Mouse (Mus musculus) midbrain, embryonic 15.5 days (tissue): Measurements from ENCODE around the gene Hnrnpl. TPM values are rescaled to one million over a fixed set of nuclear protein-coding genes. Genes with fewer than 3 reads are reported as not detected.

ENCODE experiments used
- ATAC-seq: fragments of 200-750 bp; cut with Nextera tagmentation; replicated peaks from 2 replicates; pipeline ENCODE4 v1.8.0; 2017; ENCODE audit warnings: moderate TSS enrichment
- H3K27ac ChIP-seq: fragments of 300-500 bp; sonication (generic); 2 replicates; pipeline ENCODE4 v1.5.1; 2015; ENCODE audit warnings: mild to moderate bottlenecking, inconsistent platforms
- H3K27me3 ChIP-seq: fragments of 300-500 bp; sonication (generic); replicated peaks from 2 replicates; pipeline ENCODE4 v1.6.1; 2015; ENCODE audit warnings: inconsistent platforms
- H3K36me3 ChIP-seq: fragments of 300-500 bp; sonication (generic); replicated peaks from 2 replicates; pipeline ENCODE4 v1.6.1; 2015; ENCODE audit warnings: inconsistent platforms
- H3K4me1 ChIP-seq: fragments of 300-500 bp; sonication (generic); 2 replicates; pipeline ENCODE4 v1.6.1; 2015; ENCODE audit warnings: inconsistent platforms
- H3K4me2 ChIP-seq: fragments of 300-500 bp; sonication (generic); 2 replicates; pipeline ENCODE4 v1.6.1; 2015; ENCODE audit warnings: inconsistent platforms, mild to moderate bottlenecking, moderate library complexity
- H3K4me3 ChIP-seq: fragments of 300-500 bp; sonication (generic); 2 replicates; pipeline ENCODE4 v1.5.1; 2015; ENCODE audit warnings: mild to moderate bottlenecking, inconsistent platforms
- H3K9ac ChIP-seq: fragments of 300-500 bp; sonication (generic); 2 replicates; pipeline ENCODE4 v1.6.1; 2015; ENCODE audit warnings: mild to moderate bottlenecking, inconsistent platforms
- H3K9me3 ChIP-seq: fragments of 300-500 bp; sonication (generic); 2 replicates; pipeline ENCODE4 v1.6.1; 2016; ENCODE audit warnings: inconsistent platforms
- WGBS: fragments of 180-500 bp; shearing (Covaris S2); methylation state at CpG from one replicate; pipeline ENCODE4 v1.1.7; 2015; ENCODE audit warnings: mixed read lengths; 5-methylcytosine and 5-hydroxymethylcytosine counted together
- polyA plus RNA-seq: library from polyadenylated mRNA; unstranded; fragments of >200 nt; fragmentation: Nextera tagmentation; extraction: Ambion mirVana; gene quantifications from 2 replicates; pipeline ENCODE4 v1.2.1, GENCODE M21; 2015

Hnrnpl gene
- polyA plus RNA-seq, 1 experiment from 2014 or later = 175 TPM

DNA sequence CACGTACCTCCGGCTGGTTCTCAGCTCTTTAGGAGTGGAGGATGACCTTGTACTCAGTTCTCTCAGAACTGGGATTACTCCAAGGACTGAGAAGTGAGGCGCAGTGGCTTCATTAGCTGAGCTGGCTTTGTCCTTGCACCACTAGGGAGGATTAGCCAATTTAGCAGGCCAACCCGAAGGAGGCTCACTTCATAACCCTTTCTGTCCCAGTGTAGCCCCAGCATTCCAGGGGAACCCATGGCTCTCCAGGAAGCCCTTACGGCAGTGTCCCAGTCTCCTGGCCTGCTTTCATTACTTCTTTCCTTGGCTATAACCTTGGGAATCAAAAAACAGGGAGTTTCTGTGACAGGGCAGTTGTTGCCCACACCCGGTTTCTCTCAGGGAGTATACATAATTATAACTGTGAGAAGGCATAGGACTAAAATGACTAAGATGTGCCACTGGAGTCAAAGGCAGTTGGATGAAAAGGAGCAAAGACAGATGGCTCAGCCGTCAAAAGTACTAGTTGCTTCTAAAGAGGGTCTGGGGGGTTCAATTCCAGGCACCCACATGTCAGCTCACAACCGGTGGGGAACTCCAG, 610 bp upstream of the Hnrnpl start:
- WGBS = 18% methylated on average over 8 of the region's 8 CpGs
- Histone ChIP-seq H3K4me3 (peak overlapping the region; percentile 75), H3K4me2 (peak overlapping the region; percentile 98), H3K4me1 (peaks cover 25% of the 10 kb centered on the region), H3K9ac (peak overlapping the region; percentile 82), H3K27ac (peak overlapping the region; percentile 99), H3K27me3 (no peaks in the 10 kb centered on the region), H3K36me3 (no peaks in the 10 kb centered on the region), H3K9me3 (no peaks in the 10 kb centered on the region)
- ATAC-seq = no peak

DNA sequence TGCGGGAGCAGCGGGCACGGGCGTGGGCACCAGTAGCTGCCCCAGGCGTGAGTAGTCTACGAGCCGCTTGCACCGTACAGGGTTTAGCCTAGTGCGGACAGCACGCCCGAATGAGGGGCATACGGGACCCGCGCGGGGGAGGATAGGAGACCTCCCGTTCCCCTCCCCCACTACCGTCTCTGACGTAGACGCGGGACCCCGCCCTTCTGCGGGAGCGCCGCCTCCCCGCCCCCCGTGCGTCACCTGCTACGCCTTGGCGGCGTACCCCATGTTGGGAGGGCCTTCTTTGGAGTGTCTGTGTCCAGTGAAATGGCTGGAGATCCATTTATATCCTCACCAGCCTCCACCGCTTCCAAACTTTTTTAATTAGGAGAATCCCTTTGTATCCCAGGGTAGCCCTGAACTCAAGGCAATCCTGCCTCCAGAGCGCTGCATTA, 634 bp downstream of the Hnrnpl start:
- peak; percentile 58 for ATAC-seq
- Histone ChIP-seq H3K9me3 (no peaks in the 10 kb centered on the region), H3K27ac (peak overlapping the region; percentile 99), H3K4me2 (peak overlapping the region; percentile 98), H3K9ac (peak overlapping the region; percentile 82), H3K4me3 (peak overlapping the region; percentile 75), H3K27me3 (no peaks in the 10 kb centered on the region), H3K36me3 (peaks cover 8% of the 10 kb centered on the region), H3K4me1 (peaks cover 36% of the 10 kb centered on the region)
- WGBS = under 1% methylated on average over 26 of the region's 32 CpGs

DNA sequence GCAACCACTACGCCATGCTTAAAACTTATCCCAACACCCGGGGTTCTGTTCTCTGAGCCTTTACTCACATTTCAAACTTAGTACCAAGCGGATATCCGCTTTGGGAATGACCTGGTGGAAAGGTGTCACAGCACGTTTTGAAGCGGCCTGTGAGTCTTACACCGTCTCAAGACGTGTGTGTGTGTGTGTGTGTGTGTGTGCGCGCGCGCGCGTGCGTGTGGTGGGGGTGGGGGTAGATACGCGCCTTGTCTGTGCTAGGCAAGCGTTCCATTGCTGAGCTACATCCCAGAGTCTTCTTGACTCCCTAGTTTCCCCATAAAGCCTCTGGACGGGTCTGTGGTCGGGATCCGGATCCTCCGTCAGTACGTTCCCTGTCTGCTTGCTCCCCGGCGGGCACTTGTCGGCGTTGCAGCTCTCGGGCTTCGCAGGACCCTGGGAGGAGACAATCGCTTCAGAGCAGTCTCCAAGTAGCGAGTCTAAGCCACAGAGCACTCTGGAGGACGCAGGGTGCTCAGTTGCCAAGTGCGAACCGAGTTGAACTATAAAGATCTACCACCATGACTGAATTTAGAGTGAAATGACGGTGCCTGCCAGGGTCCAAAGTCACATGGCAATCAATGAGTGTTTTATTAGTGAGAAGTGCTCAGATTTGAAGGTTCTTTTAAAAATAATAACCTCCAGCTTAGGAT, 1.2 kb downstream of the Hnrnpl start:
- WGBS = under 1% methylated on average over 35 of the region's 35 CpGs
- peak; percentile 34 for ATAC-seq
- Histone ChIP-seq H3K4me1 (peaks cover 36% of the 10 kb centered on the region), H3K9me3 (no peaks in the 10 kb centered on the region), H3K27ac (peak overlapping the region; percentile 99), H3K9ac (peak overlapping the region; percentile 82), H3K27me3 (no peaks in the 10 kb centered on the region), H3K4me2 (peak overlapping the region; percentile 98), H3K4me3 (peak overlapping the region; percentile 75), H3K36me3 (peaks cover 14% of the 10 kb centered on the region)

DNA sequence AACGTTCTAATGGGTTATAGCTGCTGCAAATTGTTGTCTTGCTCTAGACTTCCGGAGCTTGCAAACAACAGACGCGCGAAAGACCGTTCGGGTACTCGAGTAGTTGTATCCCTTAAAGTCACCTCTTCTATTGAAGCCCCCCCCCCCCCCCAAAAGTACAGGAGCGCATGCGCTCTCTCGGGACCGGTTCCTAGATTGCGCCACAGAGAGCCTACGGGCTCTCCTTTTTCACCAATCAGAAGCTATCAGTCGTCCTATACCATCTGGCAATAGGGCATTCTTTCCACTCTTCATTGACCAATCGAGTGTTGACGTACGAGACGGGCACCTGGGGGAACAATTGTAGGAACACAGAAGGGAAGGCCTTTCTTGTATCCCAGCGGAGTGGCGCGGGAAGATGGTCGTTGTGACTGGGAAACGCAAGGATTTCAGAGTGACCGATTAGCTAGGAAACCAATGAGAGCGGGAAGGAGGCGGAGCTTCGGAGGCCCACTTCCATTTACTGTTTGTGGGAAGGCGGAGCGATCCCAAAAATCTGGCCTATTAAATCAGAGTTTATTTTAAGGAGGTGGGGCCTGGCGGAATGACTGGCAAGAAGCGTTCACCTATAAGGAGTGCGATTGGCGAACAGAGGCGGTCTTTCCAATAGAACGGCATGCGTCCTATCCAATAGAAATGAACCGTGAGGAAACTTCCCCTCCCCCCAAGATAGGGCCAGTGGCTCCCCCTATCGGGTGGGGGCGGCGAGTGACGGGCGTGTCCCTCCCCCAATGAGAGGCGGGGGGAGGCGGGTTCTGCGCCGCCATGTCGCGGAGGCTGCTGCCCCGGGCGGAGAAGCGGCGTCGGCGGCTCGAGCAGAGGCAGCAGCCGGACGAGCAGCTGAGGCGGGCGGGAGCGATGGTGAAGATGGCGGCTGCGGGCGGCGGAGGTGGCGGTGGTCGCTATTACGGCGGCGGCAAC, 2.0 kb downstream of the Hnrnpl start:
- ATAC-seq = peak; percentile 93
- WGBS = under 1% methylated on average over 60 of the region's 70 CpGs
- H3K36me3 ChIP-seq = peaks cover 22% of the 10 kb centered on the region

DNA sequence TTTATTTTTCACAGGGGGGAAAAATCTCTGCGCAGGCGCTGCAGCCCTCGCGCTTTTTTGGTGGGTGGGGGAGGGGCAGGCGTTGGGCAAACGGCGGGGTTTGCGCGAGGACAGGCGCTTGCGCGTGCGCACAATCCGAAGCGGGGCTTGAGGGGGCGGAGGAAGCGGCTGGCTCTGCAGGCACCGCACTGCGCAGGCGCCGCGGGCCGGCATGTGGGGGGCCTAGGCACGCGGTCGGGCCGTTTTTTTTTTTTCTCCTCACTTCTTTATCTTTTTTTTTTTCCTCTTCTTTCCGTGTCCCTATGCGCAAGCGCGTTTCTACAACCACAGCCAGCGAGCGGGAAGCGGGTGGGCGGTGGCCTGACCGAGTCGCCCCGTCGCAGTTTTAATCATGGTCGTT, 2.9 kb downstream of the Hnrnpl start:
- peak; percentile 41 for ATAC-seq
- peaks cover 31% of the 10 kb centered on the region for H3K36me3 ChIP-seq
- peak overlapping the region; percentile 77 for H3K4me2 ChIP-seq
- H3K4me1 ChIP-seq = peaks cover 42% of the 10 kb centered on the region
- peak overlapping the region; percentile 97 for H3K27ac ChIP-seq
- under 1% methylated on average over 30 of the region's 40 CpGs for WGBS
- H3K4me3 ChIP-seq = peak overlapping the region; percentile 75
- H3K9ac ChIP-seq = peak overlapping the region; percentile 84
- H3K27me3 ChIP-seq = no peaks in the 10 kb centered on the region
- H3K9me3 ChIP-seq = no peaks in the 10 kb centered on the region

More for the DNA sequence above, 2.0 kb downstream of the Hnrnpl start:
- H3K27me3 ChIP-seq = no peaks in the 10 kb centered on the region
- no peaks in the 10 kb centered on the region for H3K9me3 ChIP-seq
- H3K4me3 ChIP-seq = peak overlapping the region; percentile 75
- H3K9ac ChIP-seq = peak overlapping the region; percentile 84
- peaks cover 36% of the 10 kb centered on the region for H3K4me1 ChIP-seq
- peak overlapping the region; percentile 98 for H3K4me2 ChIP-seq
- H3K27ac ChIP-seq = peak overlapping the region; percentile 99

DNA sequence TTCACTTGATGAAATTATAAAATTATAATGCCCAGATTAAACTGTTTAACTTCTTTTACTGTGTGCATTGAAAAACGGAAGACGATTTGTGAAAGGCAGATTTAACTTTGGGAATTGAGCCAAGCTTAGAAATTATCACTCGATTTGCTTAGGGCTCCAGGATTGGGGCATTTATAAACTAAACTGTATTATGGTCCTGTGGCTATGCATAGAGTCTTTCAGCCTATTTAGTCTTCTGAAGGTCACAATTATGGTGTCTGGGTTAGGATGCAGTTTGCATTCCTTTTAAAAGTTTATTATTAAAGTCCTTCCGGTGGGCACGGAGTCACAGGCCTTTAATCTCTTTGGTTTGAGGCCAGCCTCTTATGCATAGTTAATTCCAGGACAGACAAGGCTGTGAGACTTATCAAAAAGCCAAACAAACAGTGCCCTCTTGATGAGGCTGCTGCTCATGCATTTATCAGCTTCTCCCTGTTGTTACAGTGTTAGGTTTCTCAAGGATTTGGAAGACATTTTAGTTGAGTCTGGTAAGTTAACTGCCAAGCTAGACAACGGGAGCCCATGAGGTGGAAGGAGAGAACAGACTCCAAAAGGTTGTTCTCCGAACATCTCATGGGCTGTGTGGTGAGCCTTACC, 3.4 kb downstream of the Hnrnpl start:
- Histone ChIP-seq H3K27ac (peak overlapping the region; percentile 97), H3K4me1 (peaks cover 45% of the 10 kb centered on the region), H3K9ac (peak overlapping the region; percentile 45), H3K4me2 (peak overlapping the region; percentile 77), H3K36me3 (peaks cover 36% of the 10 kb centered on the region), H3K27me3 (no peaks in the 10 kb centered on the region), H3K9me3 (no peaks in the 10 kb centered on the region), H3K4me3 (peak overlapping the region; percentile 75)
- WGBS = 13% methylated on average over 7 of the region's 7 CpGs
- ATAC-seq = no peak

DNA sequence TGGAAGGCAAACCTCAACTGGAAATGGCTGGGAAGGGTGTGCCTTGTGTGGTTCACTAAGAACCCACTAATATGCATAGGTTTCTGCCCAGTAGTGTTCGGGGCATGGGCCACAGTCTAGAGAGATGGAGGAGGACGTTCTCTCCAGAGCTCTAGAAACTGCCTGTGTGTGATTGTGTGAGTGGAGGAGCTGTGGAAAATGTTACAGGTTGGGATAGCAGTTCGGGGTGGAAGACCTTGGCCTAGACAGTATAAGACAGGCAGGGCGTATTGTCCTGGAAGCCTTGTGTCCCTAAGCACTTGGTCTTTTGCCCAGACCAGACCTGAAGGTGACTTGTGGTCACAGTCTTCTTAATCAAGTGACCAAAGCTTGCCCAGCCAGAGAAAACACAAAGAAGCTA, 4.1 kb downstream of the Hnrnpl start:
- ATAC-seq = no peak
- Histone ChIP-seq H3K4me2 (peak overlapping the region; percentile 77), H3K27ac (0 out of 2 replicates have a peak overlapping the region, but pooled peaks have one; percentile 5), H3K4me3 (peak overlapping the region; percentile 75), H3K9ac (peak overlapping the region; percentile 45; the same call in 1 of the 2 replicates), H3K9me3 (no peaks in the 10 kb centered on the region), H3K4me1 (peaks cover 52% of the 10 kb centered on the region), H3K36me3 (peaks cover 43% of the 10 kb centered on the region), H3K27me3 (no peaks in the 10 kb centered on the region)
- WGBS = 74% methylated on average over 4 of the region's 4 CpGs

DNA sequence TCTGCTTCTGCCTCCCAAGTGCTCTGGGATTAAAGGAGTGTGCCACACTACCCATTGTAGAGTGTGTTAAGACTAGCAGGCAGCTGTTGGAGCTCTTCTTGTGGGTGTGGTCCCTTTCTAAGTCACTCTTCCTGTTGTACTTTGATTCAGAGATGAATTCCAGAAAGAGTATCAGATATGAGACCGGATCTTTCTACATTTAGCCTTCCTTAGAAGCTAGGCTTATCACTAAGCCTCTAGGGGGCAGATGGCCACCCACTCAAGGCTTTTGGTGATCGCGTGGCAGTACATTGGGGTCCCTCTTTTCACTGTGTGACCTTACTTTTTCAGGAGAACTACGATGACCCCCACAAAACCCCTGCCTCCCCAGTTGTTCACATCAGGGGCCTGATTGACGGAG, 4.6 kb downstream of the Hnrnpl start:
- H3K9me3 ChIP-seq = no peaks in the 10 kb centered on the region
- no peak overlapping the region; the same call in 1 of the 2 replicates for H3K27ac ChIP-seq
- 74% methylated on average over 5 of the region's 5 CpGs for WGBS
- no peak overlapping the region for H3K9ac ChIP-seq
- ATAC-seq = no peak
- H3K4me2 ChIP-seq = peak overlapping the region; percentile 77
- H3K4me3 ChIP-seq = peak overlapping the region; percentile 2; the same call in 1 of the 2 replicates
- peaks cover 51% of the 10 kb centered on the region for H3K4me1 ChIP-seq
- H3K36me3 ChIP-seq = peaks cover 48% of the 10 kb centered on the region
- no peaks in the 10 kb centered on the region for H3K27me3 ChIP-seq

DNA sequence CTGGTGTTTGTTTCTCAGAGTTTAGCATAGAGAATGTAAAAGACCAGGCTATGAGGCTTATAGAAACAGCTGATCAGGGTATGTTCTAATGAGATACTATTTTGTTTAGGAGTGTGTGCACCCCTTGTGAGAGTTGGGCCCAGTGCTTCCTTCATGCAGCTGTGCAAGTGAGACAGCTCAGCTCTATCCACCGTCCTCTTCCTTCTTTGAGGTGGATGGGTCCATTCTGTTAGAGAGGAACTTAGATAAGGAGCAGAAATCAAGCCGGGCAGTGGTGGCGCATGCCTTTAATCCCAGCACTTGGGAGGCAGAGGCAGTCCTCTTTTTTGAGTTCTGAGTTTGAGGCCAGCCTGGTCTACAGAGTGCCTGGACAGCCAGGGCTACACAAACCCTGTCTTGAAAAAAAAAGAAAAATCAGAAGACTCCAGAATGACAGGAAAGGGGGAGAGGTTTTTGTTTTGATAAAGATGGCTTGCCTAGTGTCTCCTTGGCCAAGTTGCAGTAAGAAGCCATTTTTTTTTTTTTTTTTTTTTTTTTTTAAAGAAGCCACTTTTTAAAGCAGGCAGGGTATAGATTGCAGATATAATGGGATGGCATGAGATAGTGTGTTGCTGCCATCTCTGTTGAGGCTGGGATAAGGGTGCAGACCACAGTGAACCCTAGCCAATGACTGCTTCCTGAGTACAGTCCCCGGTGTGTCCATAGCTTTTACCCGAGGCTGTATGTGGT, 6.1 kb downstream of the Hnrnpl start:
- H3K4me1 ChIP-seq = peaks cover 45% of the 10 kb centered on the region
- ATAC-seq = no peak
- no peak overlapping the region for H3K4me2 ChIP-seq
- peaks cover 58% of the 10 kb centered on the region for H3K36me3 ChIP-seq
- no peaks in the 10 kb centered on the region for H3K9me3 ChIP-seq
- no peak overlapping the region for H3K4me3 ChIP-seq
- no peak overlapping the region for H3K9ac ChIP-seq
- no peak overlapping the region for H3K27ac ChIP-seq
- H3K27me3 ChIP-seq = no peaks in the 10 kb centered on the region
- 84% methylated on average over 5 of the region's 5 CpGs for WGBS

DNA sequence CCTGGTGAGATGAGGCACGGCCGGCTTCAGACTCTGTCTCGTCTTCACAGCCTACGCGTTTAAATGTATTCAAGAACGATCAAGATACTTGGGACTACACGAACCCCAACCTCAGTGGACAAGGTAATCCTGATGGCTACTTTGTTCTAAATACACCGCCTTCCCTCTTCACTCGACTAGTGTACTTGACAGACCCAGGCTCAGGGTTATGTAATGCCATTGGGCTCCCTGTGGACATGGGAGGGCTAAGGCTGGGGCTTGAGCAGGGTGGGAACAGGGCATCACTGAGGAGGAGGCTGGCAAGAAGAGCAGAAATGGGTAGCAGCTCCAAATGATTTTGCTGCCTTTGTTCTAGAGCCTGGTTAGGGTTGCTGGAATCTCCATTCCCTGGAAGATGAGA, 6.9 kb downstream of the Hnrnpl start:
- WGBS = 90% methylated on average over 9 of the region's 9 CpGs

DNA sequence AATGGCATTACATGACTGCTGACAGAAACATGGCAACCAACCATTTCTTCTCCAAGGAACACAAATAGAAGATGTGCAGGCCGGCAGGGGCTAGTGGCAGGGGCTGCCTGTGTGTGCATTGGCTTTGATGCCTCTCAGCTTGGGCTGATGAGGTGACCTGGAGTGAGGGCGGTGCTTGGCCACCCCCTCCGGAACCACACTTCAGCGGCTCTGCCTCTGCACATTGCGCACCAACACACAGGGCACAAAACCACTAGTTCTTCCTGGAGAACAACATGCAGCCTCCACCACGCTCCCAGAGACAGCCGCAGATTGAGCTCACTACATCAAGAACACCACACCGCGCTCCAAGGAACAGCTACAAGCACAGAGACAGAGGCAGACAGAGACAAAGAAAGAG, 7.9 kb downstream of the Hnrnpl start:
- H3K4me1 ChIP-seq = peaks cover 54% of the 10 kb centered on the region
- H3K27ac ChIP-seq = no peak overlapping the region
- peaks cover 76% of the 10 kb centered on the region for H3K36me3 ChIP-seq
- no peaks in the 10 kb centered on the region for H3K9me3 ChIP-seq
- H3K9ac ChIP-seq = no peak overlapping the region
- WGBS = 83% methylated on average over 9 of the region's 9 CpGs
- H3K27me3 ChIP-seq = no peaks in the 10 kb centered on the region
- no peak overlapping the region for H3K4me2 ChIP-seq
- ATAC-seq = no peak
- H3K4me3 ChIP-seq = no peak overlapping the region

More for the DNA sequence above, 6.9 kb downstream of the Hnrnpl start:
- no peak for ATAC-seq
- Histone ChIP-seq H3K27me3 (no peaks in the 10 kb centered on the region), H3K4me3 (no peak overlapping the region), H3K36me3 (peaks cover 66% of the 10 kb centered on the region), H3K4me2 (no peak overlapping the region), H3K9me3 (no peaks in the 10 kb centered on the region), H3K4me1 (peaks cover 50% of the 10 kb centered on the region), H3K27ac (no peak overlapping the region), H3K9ac (no peak overlapping the region)
